Mouse (Mus musculus): ENCODE measurements around the gene Rcc1.

- no peak for TF ChIP-seq POLR2A (IDR thresholded peaks at IDR 0.05; ENCODE audit: borderline replicate concordance, control insufficient read depth, low read depth, low read length)
- TF ChIP-seq CTCF (IDR thresholded peaks at IDR 0.05; ENCODE audit: control insufficient read depth, insufficient read depth, low read length) = no peak
These were observed 2.0 kb downstream of the Rcc1 start for GRCm38 (mm10) chr4:132351401-132351800.

Measured in bone marrow, adult 2 months (tissue).